Mouse (Mus musculus): Measurements from ENCODE around the gene Slc6a8. TPM values are rescaled to one million over a fixed set of nuclear protein-coding genes. Genes with fewer than 3 reads are reported as not detected.

Gene Slc6a8
- polyA plus RNA-seq, 1 experiment from 2014 or later, result 12.2 TPM

DNA sequence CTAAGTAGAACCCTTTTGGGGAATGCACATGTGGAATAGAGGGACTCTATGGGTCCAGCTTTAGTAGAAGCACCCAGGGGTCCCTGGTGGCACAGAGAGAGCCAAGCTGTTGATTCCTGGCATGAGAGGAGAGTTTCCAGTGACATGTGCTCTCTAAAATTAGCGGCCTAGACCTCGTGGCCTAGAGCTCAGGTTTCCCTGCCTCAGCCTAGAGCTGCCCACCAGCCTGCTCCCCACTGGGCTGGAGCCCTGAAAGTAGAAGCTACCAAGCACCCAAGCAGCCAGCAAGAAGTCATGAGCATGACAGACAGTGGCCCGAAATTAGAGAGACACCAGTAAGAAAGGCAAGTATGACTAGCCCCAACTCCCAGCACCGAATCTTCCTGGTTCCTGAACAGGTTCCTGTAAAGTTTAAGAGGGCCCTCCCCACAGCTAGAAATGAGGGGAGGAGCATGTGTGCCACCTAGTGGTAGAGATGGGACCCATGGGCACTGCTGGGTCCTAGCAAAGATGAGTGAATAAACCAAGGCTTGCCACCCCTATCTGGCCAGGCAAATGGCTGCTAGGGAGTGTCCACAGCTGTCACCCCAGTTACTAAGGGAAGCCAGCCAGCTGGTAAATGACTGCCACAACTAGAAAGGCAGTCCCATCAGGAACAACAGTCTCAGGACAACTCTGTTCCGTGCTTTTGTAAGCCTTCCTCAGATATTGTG is 18.1 kb downstream of the Slc6a8 start:
- no peak overlapping the region for H3K9ac ChIP-seq (replicated peaks; ENCODE audit: low read depth, low read length)
- no peaks in the 10 kb centered on the region for H3K27me3 ChIP-seq (ENCODE audit: control insufficient read depth, insufficient read depth, low read length)
- no peaks in the 10 kb centered on the region for H3K9me3 ChIP-seq (ENCODE audit: control insufficient read depth, low read depth, low read length)
- WGBS, result 76% methylated on average over 5 of the region's 5 CpGs
- peaks cover 6% of the 10 kb centered on the region; the same call in 1 of the 2 replicates for H3K36me3 ChIP-seq (ENCODE audit: control insufficient read depth, insufficient read depth, low read length)
- H3K4me2 ChIP-seq (replicated peaks; ENCODE audit: low read depth, low read length), result no peak overlapping the region
- H3K27ac ChIP-seq (ENCODE audit: low read length), result no peak overlapping the region
- ATAC-seq (ENCODE audit: insufficient number of reproducible peaks, insufficient read depth, low FRiP score, low read depth), result no peak
- H3K4me3 ChIP-seq (ENCODE audit: low read depth, low read length), result no peak overlapping the region
- no peaks in the 10 kb centered on the region for H3K4me1 ChIP-seq (ENCODE audit: control insufficient read depth, insufficient read depth, low read length)

DNA sequence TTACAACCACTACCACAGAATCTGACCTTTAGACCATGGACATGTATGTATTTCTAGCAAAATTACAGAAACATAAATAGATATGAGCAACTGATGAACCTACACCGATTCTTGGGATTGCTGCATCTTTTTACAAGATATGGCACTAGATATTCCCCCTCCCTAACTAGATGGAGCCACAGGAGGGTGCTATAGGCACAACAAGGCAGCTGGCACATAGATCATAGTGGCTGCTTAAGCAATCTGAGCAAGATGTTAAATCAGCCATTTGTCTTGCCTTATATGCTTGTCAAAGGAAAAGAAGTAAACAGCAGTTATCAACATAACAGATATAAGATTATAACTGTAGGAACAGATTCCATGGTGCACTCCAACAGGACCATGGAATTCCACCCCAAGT is 27.5 kb downstream of the Slc6a8 start:
- Histone ChIP-seq H3K4me3 (ENCODE audit: low read depth, low read length) (no peak overlapping the region), H3K36me3 (ENCODE audit: control insufficient read depth, insufficient read depth, low read length) (no peaks in the 10 kb centered on the region; the same call in 1 of the 2 replicates), H3K9me3 (ENCODE audit: control insufficient read depth, low read depth, low read length) (no peaks in the 10 kb centered on the region), H3K4me1 (ENCODE audit: control insufficient read depth, insufficient read depth, low read length) (no peaks in the 10 kb centered on the region), H3K27me3 (ENCODE audit: control insufficient read depth, insufficient read depth, low read length) (no peaks in the 10 kb centered on the region), H3K9ac (replicated peaks; ENCODE audit: low read depth, low read length) (no peak overlapping the region), H3K27ac (ENCODE audit: low read length) (no peak overlapping the region), H3K4me2 (replicated peaks; ENCODE audit: low read depth, low read length) (no peak overlapping the region)
- WGBS, result 79% methylated on average over 1 of the region's 1 CpGs
- ATAC-seq (ENCODE audit: insufficient number of reproducible peaks, insufficient read depth, low FRiP score, low read depth), result no peak

DNA sequence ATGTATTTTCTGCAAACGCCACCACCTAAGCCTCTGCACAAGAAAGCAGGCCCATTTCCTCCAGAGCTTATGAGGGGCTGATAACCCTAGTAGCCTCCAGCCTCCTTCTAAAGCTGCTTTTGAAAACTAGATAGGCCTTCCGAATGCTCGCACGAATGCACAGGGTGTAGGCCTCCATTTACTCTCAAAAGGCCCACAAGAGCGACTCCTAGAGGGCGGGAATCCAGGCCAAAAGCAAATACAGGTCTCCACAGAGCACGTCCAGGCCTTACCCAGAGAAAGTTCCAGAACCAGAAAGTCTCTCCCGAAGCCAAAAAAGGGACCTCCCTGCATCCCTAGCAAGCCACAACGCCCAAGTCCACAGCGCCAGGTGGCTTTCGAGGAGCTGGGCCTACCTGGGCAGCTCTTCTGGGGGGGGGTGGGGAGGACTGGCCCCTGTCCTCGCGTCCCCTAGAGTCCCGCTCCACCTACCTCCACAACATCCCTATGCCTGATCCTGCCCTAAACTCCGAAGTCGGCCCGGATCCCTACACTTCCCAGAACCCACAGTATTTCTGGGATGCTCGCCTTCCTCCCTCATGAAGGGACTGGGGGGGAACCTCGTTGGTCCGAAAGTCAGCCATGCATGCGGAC is 42.6 kb downstream of the Slc6a8 start:
- H3K36me3 ChIP-seq (ENCODE audit: control insufficient read depth, insufficient read depth, low read length), result no peaks in the 10 kb centered on the region; the same call in 1 of the 2 replicates
- no peak for ATAC-seq (ENCODE audit: insufficient number of reproducible peaks, insufficient read depth, low FRiP score, low read depth)
- peak overlapping the region; percentile 59 for H3K4me2 ChIP-seq (replicated peaks; ENCODE audit: low read depth, low read length)
- peaks cover 14% of the 10 kb centered on the region; the same call in 1 of the 2 replicates for H3K4me1 ChIP-seq (ENCODE audit: control insufficient read depth, insufficient read depth, low read length)
- peak overlapping the region; percentile 53 for H3K9ac ChIP-seq (replicated peaks; ENCODE audit: low read depth, low read length)
- peak overlapping the region; percentile 86 for H3K27ac ChIP-seq (ENCODE audit: low read length)
- no peaks in the 10 kb centered on the region for H3K27me3 ChIP-seq (ENCODE audit: control insufficient read depth, insufficient read depth, low read length)
- peak overlapping the region; percentile 50 for H3K4me3 ChIP-seq (ENCODE audit: low read depth, low read length)
- 24% methylated on average over 20 of the region's 21 CpGs for WGBS
- no peaks in the 10 kb centered on the region for H3K9me3 ChIP-seq (ENCODE audit: control insufficient read depth, low read depth, low read length)

DNA sequence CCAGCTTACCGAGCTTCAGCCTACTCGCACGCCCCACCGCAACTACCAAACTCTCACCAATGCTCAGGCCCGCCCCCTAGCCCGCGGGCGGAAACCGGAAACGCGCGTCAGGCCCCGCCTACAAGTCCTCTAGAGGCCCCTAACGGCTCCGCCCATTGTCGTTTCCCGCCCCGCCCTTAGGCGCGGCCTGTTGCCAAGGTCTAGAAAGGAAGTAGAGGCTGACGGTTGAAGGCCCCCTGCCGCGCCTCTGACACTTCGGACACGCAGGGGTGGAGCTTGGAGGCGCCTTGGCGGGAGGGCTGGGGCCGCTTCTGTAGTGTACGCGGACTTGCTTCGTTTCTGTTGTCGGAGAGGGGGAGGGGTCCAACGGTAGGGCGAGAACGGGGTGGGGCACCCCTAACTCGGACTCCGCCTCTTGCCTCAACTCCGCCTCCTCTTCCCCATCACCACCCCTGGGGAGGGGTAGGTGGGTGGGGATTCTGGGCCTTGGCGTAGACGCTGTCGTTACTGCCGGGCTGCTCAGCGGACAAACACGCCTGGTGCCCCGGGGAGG is 43.2 kb downstream of the Slc6a8 start, which contains the start of the genes Bcap31 and Abcd1:
TSS of gene Bcap31 (minus strand) at position 67 of the 553 bp plus-strand sequence.
TSS of gene Abcd1 (plus strand) at position 489 of the 553 bp plus-strand sequence.
- ATAC-seq (ENCODE audit: insufficient number of reproducible peaks, insufficient read depth, low FRiP score, low read depth), result peak; percentile 93
- Histone ChIP-seq H3K4me1 (ENCODE audit: control insufficient read depth, insufficient read depth, low read length) (peaks cover 14% of the 10 kb centered on the region; the same call in 1 of the 2 replicates), H3K27ac (ENCODE audit: low read length) (peak within 1 kb of the TSS; percentile 86), H3K9me3 (ENCODE audit: control insufficient read depth, low read depth, low read length) (no peaks in the 10 kb centered on the region), H3K4me2 (replicated peaks; ENCODE audit: low read depth, low read length) (peak within 1 kb of the TSS; percentile 65), H3K4me3 (ENCODE audit: low read depth, low read length) (peak within 1 kb of the TSS; percentile 50), H3K27me3 (ENCODE audit: control insufficient read depth, insufficient read depth, low read length) (no peaks in the 10 kb centered on the region), H3K9ac (replicated peaks; ENCODE audit: low read depth, low read length) (peak within 1 kb of the TSS; percentile 53), H3K36me3 (ENCODE audit: control insufficient read depth, insufficient read depth, low read length) (no peaks in the 10 kb centered on the region; the same call in 1 of the 2 replicates)
- 24% methylated on average over 44 of the region's 45 CpGs for WGBS

DNA sequence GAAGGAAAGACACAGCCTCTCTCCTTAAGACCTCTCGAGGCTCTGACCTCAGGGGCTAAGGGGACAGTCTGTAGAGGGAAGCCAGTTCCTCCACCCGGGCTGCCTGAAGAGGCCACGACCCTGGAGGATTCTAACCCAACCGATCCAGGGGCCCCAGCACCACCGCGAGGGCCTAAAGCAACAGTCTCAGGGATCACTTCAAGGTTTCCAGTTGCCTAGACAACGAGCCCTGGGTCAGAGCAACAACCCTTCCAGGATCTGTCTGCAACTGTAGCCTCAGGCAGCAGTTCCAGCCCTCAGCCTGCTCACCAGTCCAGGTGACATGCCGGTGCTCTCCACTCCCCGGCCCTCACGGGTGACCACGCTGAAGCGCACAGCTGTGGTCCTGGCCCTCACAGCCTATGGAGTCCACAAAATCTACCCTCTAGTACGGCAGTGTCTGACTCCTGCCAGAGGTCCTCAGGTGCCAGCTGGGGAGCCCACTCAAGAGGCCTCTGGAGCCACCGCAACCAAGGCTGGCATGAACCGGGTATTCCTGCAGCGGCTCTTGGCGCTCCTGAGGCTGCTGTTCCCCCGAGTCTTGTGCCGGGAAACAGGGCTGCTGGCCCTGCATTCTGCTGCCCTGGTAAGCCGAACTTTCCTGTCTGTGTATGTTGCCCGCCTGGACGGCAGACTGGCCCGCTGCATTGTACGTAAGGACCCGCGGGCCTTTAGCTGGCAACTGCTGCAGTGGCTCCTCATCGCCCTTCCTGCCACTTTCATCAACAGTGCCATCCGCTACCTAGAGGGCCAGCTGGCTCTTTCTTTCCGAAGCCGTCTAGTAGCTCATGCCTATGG is 44.0 kb downstream of the Slc6a8 start:
- Histone ChIP-seq H3K9ac (replicated peaks; ENCODE audit: low read depth, low read length) (peak overlapping the region; percentile 30; the same call in 1 of the 2 replicates), H3K4me2 (replicated peaks; ENCODE audit: low read depth, low read length) (peak overlapping the region; percentile 65), H3K27me3 (ENCODE audit: control insufficient read depth, insufficient read depth, low read length) (no peaks in the 10 kb centered on the region), H3K9me3 (ENCODE audit: control insufficient read depth, low read depth, low read length) (no peaks in the 10 kb centered on the region), H3K4me1 (ENCODE audit: control insufficient read depth, insufficient read depth, low read length) (peaks cover 14% of the 10 kb centered on the region; the same call in 1 of the 2 replicates), H3K4me3 (ENCODE audit: low read depth, low read length) (peak overlapping the region; percentile 50), H3K36me3 (ENCODE audit: control insufficient read depth, insufficient read depth, low read length) (no peaks in the 10 kb centered on the region; the same call in 1 of the 2 replicates), H3K27ac (ENCODE audit: low read length) (peak overlapping the region; percentile 78; the same call in 1 of the 2 replicates)
- peak; percentile 24; the same call in 1 of the 2 replicates for ATAC-seq (ENCODE audit: insufficient number of reproducible peaks, insufficient read depth, low FRiP score, low read depth)
- 34% methylated on average over 30 of the region's 30 CpGs for WGBS

DNA sequence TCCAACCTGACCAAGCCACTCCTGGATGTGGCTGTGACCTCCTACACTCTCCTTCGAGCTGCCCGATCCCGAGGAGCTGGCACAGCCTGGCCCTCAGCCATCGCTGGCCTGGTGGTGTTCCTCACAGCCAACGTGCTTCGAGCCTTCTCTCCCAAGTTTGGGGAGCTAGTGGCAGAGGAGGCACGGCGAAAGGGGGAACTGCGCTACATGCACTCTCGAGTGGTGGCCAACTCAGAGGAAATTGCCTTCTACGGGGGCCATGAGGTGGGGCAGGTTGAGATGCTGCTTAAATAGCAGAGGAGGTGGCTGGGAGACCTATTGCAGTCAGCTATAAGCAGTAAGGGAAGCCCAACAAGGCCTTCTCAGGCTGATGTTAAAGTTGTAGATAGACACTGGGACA is 44.7 kb downstream of the Slc6a8 start:
- no peak overlapping the region for H3K27ac ChIP-seq (ENCODE audit: low read length)
- ATAC-seq (ENCODE audit: insufficient number of reproducible peaks, insufficient read depth, low FRiP score, low read depth), result no peak
- 0 out of 2 replicates have a peak overlapping the region, but pooled peaks have one; percentile 30 for H3K9ac ChIP-seq (replicated peaks; ENCODE audit: low read depth, low read length)

DNA sequence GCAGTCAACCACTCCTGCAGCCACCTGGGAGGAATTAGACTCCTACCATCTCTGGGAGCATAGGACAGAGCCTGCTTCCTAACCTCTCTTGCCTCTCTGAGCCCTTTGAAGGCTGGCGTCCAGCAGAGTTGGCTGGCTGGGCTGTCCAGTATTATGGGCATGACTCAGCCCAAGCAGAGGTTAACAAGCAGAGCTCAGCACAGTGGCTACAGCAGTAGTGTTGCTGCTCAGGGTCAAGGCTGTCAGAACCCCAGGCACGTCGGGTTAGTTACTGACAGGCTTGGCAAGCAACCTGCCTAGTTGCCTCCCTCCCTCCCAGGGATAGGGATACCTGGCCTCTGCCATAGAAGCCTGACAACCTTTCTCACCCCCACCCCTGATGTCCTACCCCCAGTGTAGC is 45.3 kb downstream of the Slc6a8 start:
- H3K4me1 ChIP-seq (ENCODE audit: control insufficient read depth, insufficient read depth, low read length), result peaks cover 14% of the 10 kb centered on the region; the same call in 1 of the 2 replicates
- H3K27me3 ChIP-seq (ENCODE audit: control insufficient read depth, insufficient read depth, low read length), result no peaks in the 10 kb centered on the region
- ATAC-seq (ENCODE audit: insufficient number of reproducible peaks, insufficient read depth, low FRiP score, low read depth), result no peak
- H3K36me3 ChIP-seq (ENCODE audit: control insufficient read depth, insufficient read depth, low read length), result no peaks in the 10 kb centered on the region
- H3K4me2 ChIP-seq (replicated peaks; ENCODE audit: low read depth, low read length), result peak overlapping the region; percentile 65
- H3K9ac ChIP-seq (replicated peaks; ENCODE audit: low read depth, low read length), result no peak overlapping the region
- no peaks in the 10 kb centered on the region for H3K9me3 ChIP-seq (ENCODE audit: control insufficient read depth, low read depth, low read length)
- WGBS, result 43% methylated on average over 3 of the region's 3 CpGs
- H3K4me3 ChIP-seq (ENCODE audit: low read depth, low read length), result no peak overlapping the region
- peak overlapping the region; percentile 74; the same call in 1 of the 2 replicates for H3K27ac ChIP-seq (ENCODE audit: low read length)

More for the DNA sequence above, 44.7 kb downstream of the Slc6a8 start:
- H3K4me3 ChIP-seq (ENCODE audit: low read depth, low read length), result peak overlapping the region; percentile 50; the same call in 1 of the 2 replicates
- H3K4me1 ChIP-seq (ENCODE audit: control insufficient read depth, insufficient read depth, low read length), result peaks cover 14% of the 10 kb centered on the region; the same call in 1 of the 2 replicates
- no peaks in the 10 kb centered on the region for H3K9me3 ChIP-seq (ENCODE audit: control insufficient read depth, low read depth, low read length)
- H3K36me3 ChIP-seq (ENCODE audit: control insufficient read depth, insufficient read depth, low read length), result no peaks in the 10 kb centered on the region
- no peaks in the 10 kb centered on the region for H3K27me3 ChIP-seq (ENCODE audit: control insufficient read depth, insufficient read depth, low read length)
- 67% methylated on average over 11 of the region's 11 CpGs for WGBS
- H3K4me2 ChIP-seq (replicated peaks; ENCODE audit: low read depth, low read length), result peak overlapping the region; percentile 65
